Mouse (Mus musculus) embryonic facial prominence, embryonic 13.5 days (tissue): ENCODE measurements around the gene Ucp3. TPM values are rescaled to one million over a fixed set of nuclear protein-coding genes. Genes with fewer than 3 reads are reported as not detected.

Source experiments
- ATAC-seq: fragments of 200-750 bp; cut with Nextera tagmentation; 2 replicates; pipeline ENCODE4 v1.8.0; 2017; ENCODE audit warnings: low read depth; ENCODE audit not compliant: insufficient number of reproducible peaks, insufficient read depth, low FRiP score, low TSS enrichment
- H3K27ac ChIP-seq: fragments of 300-500 bp; sonication (generic); 2 replicates; pipeline ENCODE4 v1.5.1; 2015; ENCODE audit warnings: moderate library complexity, mild to moderate bottlenecking, inconsistent platforms
- H3K27me3 ChIP-seq: fragments of 300-500 bp; sonication (generic); 2 replicates; pipeline ENCODE4 v1.6.1; 2015; ENCODE audit warnings: mild to moderate bottlenecking, inconsistent platforms
- H3K36me3 ChIP-seq: fragments of 300-500 bp; sonication (generic); 2 replicates; pipeline ENCODE4 v1.6.1; 2015; ENCODE audit warnings: mild to moderate bottlenecking, inconsistent platforms
- H3K4me1 ChIP-seq: fragments of 300-500 bp; sonication (generic); 2 replicates; pipeline ENCODE4 v1.6.1; 2015; ENCODE audit warnings: inconsistent platforms
- H3K4me2 ChIP-seq: fragments of 300-500 bp; sonication (generic); 2 replicates; pipeline ENCODE4 v1.6.1; 2015; ENCODE audit warnings: moderate library complexity, mild to moderate bottlenecking, inconsistent platforms
- H3K4me3 ChIP-seq: fragments of 300-500 bp; sonication (generic); 2 replicates; pipeline ENCODE4 v1.5.1; 2015; ENCODE audit warnings: mild to moderate bottlenecking, inconsistent platforms
- H3K9ac ChIP-seq: fragments of 300-500 bp; sonication (generic); 2 replicates; pipeline ENCODE4 v1.6.1; 2015; ENCODE audit warnings: mild to moderate bottlenecking, inconsistent platforms
- H3K9me3 ChIP-seq: fragments of 300-500 bp; sonication (generic); 2 replicates; pipeline ENCODE4 v1.6.1; 2016; ENCODE audit warnings: inconsistent platforms
- WGBS: fragments of 180-500 bp; shearing (Covaris S2); methylation state at CpG from one replicate; pipeline ENCODE4 v1.1.7; 2015; ENCODE audit warnings: mixed read lengths; 5-methylcytosine and 5-hydroxymethylcytosine counted together
- polyA plus RNA-seq: library from polyadenylated mRNA; unstranded; fragments of >200 nt; fragmentation: Nextera tagmentation; extraction: Ambion mirVana; gene quantifications from 2 replicates; pipeline ENCODE4 v1.2.1, GENCODE M21; 2015

Ucp3 gene
- not detected in 2 replicates for polyA plus RNA-seq

- Histone ChIP-seq H3K36me3 (peaks cover 20% of the 10 kb centered on the region), H3K27me3 (no peaks in the 10 kb centered on the region), H3K4me2 (no peak within 1 kb of the TSS), H3K4me3 (no peak within 1 kb of the TSS), H3K9ac (no peak within 1 kb of the TSS), H3K4me1 (no peaks in the 10 kb centered on the region), H3K27ac (no peak within 1 kb of the TSS), H3K9me3 (no peaks in the 10 kb centered on the region)
- no peak for ATAC-seq
- WGBS = 80% methylated on average over 6 of the region's 6 CpGs
These were observed at the start of gene Ucp3 for GRCm38 (mm10) chr7:100472777-100473176. Ucp3 (plus strand) TSS chr7:100472990.

DNA sequence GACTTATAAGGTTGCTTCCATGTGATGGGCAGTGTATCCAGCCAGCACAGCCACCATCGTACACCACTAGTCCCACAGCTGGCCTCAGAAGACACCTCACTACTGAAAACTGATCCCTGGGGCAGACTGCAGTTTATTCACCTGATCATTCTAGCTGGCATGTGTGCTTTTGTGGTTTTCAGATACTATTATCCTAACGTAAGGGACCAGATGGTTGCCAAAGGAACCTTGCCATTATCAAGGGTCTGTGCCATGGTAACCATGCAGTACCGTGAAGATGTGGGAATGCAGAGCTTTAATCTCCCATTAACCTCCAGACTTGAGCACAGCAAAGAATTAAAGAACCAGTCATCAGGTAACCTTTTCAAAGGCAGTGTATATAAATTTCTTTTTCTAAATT, 47.0 kb upstream of the Ucp3 start:
- WGBS = 80% methylated on average over 3 of the region's 3 CpGs
- Histone ChIP-seq H3K4me3 (no peak overlapping the region), H3K9me3 (no peaks in the 10 kb centered on the region), H3K4me2 (no peak overlapping the region), H3K27me3 (no peaks in the 10 kb centered on the region), H3K4me1 (no peaks in the 10 kb centered on the region), H3K27ac (no peak overlapping the region), H3K9ac (no peak overlapping the region), H3K36me3 (peaks cover 80% of the 10 kb centered on the region)
- ATAC-seq = no peak

- Histone ChIP-seq H3K9me3 (no peaks in the 10 kb centered on the region), H3K27me3 (no peaks in the 10 kb centered on the region), H3K9ac (no peak overlapping the region), H3K4me2 (no peak overlapping the region), H3K36me3 (peaks cover 88% of the 10 kb centered on the region), H3K4me3 (no peak overlapping the region), H3K4me1 (0 out of 2 replicates have a peak, but pooled peaks cover 3% of the 10 kb centered on the region), H3K27ac (no peak overlapping the region)
- WGBS = 57% methylated on average over 3 of the region's 3 CpGs
- no peak for ATAC-seq
These were observed 43.7 kb upstream of the Ucp3 start for GRCm38 (mm10) chr7:100429102-100429501.

- Histone ChIP-seq H3K9me3 (no peaks in the 10 kb centered on the region), H3K9ac (no peak overlapping the region), H3K4me3 (no peak overlapping the region), H3K4me2 (no peak overlapping the region), H3K27me3 (no peaks in the 10 kb centered on the region), H3K4me1 (0 out of 2 replicates have a peak, but pooled peaks cover 3% of the 10 kb centered on the region), H3K27ac (no peak overlapping the region), H3K36me3 (peaks cover 80% of the 10 kb centered on the region)
- WGBS = 89% methylated on average over 11 of the region's 11 CpGs
- no peak for ATAC-seq
These were observed 42.9 kb upstream of the Ucp3 start for GRCm38 (mm10) chr7:100429911-100430310.

DNA sequence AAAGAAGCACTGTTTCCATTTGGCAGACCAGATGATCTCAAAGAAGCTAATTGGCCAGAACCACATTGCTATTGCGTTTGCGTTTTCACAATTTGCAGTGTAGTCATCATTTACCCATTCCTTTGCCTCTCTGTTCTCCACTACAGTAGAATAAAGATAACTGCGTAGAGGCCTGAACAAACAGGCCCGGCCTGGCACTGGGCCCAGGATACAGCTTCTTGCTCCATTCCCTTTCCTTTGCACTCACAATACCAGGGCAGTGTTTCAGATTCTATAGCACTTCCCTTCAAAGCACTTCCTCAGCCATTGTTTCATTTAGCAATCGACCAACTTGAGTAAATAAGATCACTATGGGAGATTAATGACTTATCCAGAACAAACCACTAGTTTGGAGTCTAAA, 41.7 kb upstream of the Ucp3 start:
- Histone ChIP-seq H3K27me3 (no peaks in the 10 kb centered on the region), H3K9me3 (no peaks in the 10 kb centered on the region), H3K27ac (no peak overlapping the region), H3K4me1 (0 out of 2 replicates have a peak, but pooled peaks cover 3% of the 10 kb centered on the region), H3K9ac (no peak overlapping the region), H3K4me3 (no peak overlapping the region), H3K4me2 (no peak overlapping the region), H3K36me3 (peaks cover 76% of the 10 kb centered on the region)
- 82% methylated on average over 5 of the region's 5 CpGs for WGBS
- ATAC-seq = no peak

DNA sequence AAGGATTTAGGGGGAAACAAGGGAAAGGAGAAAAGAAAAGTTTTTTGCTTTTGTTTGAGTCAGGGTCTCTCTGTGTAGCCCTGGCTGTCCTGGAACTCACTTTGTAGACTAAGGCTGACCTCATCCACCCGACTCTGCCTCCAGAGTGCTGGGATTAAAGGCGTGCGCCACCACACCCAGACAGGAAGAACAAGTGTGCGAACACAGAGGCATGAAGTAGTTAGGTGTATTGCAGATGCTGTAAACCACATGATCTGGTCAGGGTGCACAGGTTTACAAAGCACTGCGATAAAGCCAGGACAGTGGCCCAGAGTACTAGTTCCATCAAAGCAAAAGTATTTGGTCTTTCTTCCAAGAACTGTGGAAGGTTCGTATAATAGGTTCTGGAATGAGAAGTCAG, 39.5 kb upstream of the Ucp3 start:
- Histone ChIP-seq H3K27ac (no peak overlapping the region), H3K27me3 (no peaks in the 10 kb centered on the region), H3K4me1 (0 out of 2 replicates have a peak, but pooled peaks cover 3% of the 10 kb centered on the region), H3K9ac (no peak overlapping the region), H3K4me2 (no peak overlapping the region), H3K4me3 (no peak overlapping the region), H3K36me3 (peaks cover 78% of the 10 kb centered on the region), H3K9me3 (no peaks in the 10 kb centered on the region)
- ATAC-seq = no peak
- WGBS = 89% methylated on average over 6 of the region's 6 CpGs

DNA sequence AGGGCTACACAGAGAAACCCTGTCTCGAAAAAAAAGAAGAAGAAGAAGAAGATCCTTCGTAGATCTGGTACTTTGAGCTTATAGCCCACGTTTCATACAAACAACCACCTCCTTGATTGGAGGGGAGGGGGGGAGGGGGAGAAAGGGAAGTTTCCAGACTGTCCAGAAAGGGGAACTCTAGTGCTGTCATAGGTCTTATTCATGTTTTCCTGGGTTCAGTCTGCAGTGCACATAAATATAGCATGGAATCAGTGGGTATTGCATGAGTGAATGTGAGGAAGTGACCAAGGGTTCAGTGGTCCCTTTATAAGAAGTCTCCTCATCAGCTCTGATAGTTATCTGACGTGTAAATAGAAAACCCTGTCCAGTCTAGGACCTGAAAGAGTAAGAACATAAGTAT, 29.1 kb upstream of the Ucp3 start:
- H3K27me3 ChIP-seq = no peaks in the 10 kb centered on the region
- ATAC-seq = no peak
- WGBS = 96% methylated on average over 4 of the region's 4 CpGs
- no peaks in the 10 kb centered on the region for H3K9me3 ChIP-seq
- no peaks in the 10 kb centered on the region for H3K4me1 ChIP-seq
- no peak overlapping the region for H3K9ac ChIP-seq
- H3K27ac ChIP-seq = no peak overlapping the region
- H3K4me3 ChIP-seq = no peak overlapping the region
- H3K4me2 ChIP-seq = no peak overlapping the region
- H3K36me3 ChIP-seq = peaks cover 78% of the 10 kb centered on the region

DNA sequence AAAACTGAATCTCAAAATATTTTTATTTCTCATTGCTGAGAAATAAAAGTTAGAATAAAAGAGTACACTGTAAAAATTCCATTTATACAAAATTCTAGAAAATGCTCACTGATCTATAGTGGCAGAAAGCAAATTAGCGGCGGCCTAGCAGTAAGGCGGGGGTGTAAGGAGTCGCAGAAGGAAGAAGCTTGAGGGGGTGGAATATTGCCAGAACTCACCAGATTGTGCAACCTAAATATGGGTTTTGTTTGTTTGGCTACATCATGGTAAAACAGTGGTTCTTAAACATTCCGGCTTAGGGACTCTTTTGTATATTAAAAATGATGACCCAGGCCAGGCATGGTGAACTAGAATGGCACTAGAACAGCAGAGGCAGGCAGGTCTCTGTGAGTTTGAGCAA, 26.5 kb upstream of the Ucp3 start:
- H3K9me3 ChIP-seq = no peaks in the 10 kb centered on the region
- ATAC-seq = no peak
- H3K4me3 ChIP-seq = no peak overlapping the region
- H3K36me3 ChIP-seq = peaks cover 84% of the 10 kb centered on the region
- no peak overlapping the region for H3K4me2 ChIP-seq
- WGBS = 97% methylated on average over 5 of the region's 5 CpGs
- no peaks in the 10 kb centered on the region for H3K4me1 ChIP-seq
- H3K9ac ChIP-seq = no peak overlapping the region
- no peaks in the 10 kb centered on the region for H3K27me3 ChIP-seq
- H3K27ac ChIP-seq = no peak overlapping the region

DNA sequence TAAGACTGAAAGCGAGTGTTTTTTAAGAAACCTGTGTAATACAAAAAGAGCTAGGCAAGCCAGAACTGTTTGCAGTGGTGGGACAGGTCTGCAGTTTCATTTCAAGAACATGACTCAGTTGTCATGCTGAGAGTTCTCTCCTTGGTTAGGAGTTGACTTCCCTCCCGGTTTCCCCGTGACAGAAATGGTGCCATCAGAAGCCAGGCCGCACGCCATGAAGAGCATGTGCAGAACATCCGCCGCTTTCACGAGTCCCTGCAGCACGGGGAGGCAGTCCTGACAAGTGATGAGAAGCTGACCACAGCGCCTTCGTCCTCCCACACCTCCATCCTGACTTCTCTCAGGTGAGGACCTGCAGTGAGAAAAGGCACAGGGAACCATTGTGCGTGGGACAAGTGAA, 24.3 kb upstream of the Ucp3 start:
- no peaks in the 10 kb centered on the region for H3K4me1 ChIP-seq
- H3K27me3 ChIP-seq = no peaks in the 10 kb centered on the region
- H3K36me3 ChIP-seq = peaks cover 85% of the 10 kb centered on the region
- no peak overlapping the region for H3K27ac ChIP-seq
- no peak overlapping the region for H3K4me3 ChIP-seq
- H3K4me2 ChIP-seq = no peak overlapping the region
- 93% methylated on average over 12 of the region's 12 CpGs for WGBS
- no peak overlapping the region for H3K9ac ChIP-seq
- no peak for ATAC-seq
- no peaks in the 10 kb centered on the region for H3K9me3 ChIP-seq

- ATAC-seq = no peak
- Histone ChIP-seq H3K9me3 (no peaks in the 10 kb centered on the region), H3K27me3 (no peaks in the 10 kb centered on the region), H3K9ac (no peak overlapping the region), H3K4me2 (no peak overlapping the region), H3K4me3 (no peak overlapping the region), H3K27ac (no peak overlapping the region), H3K36me3 (peaks cover 84% of the 10 kb centered on the region), H3K4me1 (no peaks in the 10 kb centered on the region)
- WGBS = 93% methylated on average over 3 of the region's 3 CpGs
These were observed 23.8 kb upstream of the Ucp3 start for GRCm38 (mm10) chr7:100448985-100449384.

- no peak for ATAC-seq
- no peak overlapping the region for H3K27ac ChIP-seq
- no peaks in the 10 kb centered on the region for H3K9me3 ChIP-seq
- H3K4me2 ChIP-seq = no peak overlapping the region
- peaks cover 85% of the 10 kb centered on the region for H3K36me3 ChIP-seq
- H3K4me3 ChIP-seq = no peak overlapping the region
- H3K27me3 ChIP-seq = no peaks in the 10 kb centered on the region
- WGBS = 74% methylated on average over 1 of the region's 1 CpGs
- no peak overlapping the region for H3K9ac ChIP-seq
- no peaks in the 10 kb centered on the region for H3K4me1 ChIP-seq
These were observed 14.6 kb upstream of the Ucp3 start for GRCm38 (mm10) chr7:100458153-100458552.

DNA sequence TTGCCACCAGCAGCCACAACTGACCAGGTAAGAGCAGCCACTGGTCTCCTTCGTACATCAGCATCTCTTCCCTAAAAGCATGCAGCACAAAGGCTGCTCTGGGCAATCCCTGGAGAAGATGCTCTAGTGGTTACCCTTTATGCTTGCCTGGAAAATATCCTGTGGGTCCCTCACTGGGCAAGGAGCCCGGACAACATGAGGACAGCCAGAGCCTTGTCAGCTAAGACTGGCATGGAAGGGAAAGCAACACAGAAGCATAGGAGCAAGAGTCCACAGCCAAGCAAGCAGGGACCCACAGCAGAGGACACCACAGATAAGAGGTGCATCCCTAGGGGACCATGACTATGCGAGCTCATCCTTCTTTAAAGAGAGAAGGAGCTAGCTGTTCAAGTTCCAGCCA, 12.9 kb upstream of the Ucp3 start:
- Histone ChIP-seq H3K36me3 (peaks cover 83% of the 10 kb centered on the region), H3K4me3 (no peak overlapping the region), H3K4me1 (no peaks in the 10 kb centered on the region), H3K9ac (no peak overlapping the region), H3K27ac (no peak overlapping the region), H3K27me3 (no peaks in the 10 kb centered on the region), H3K9me3 (no peaks in the 10 kb centered on the region), H3K4me2 (no peak overlapping the region)
- no peak for ATAC-seq
- 89% methylated on average over 3 of the region's 3 CpGs for WGBS
